Mouse (Mus musculus) thymus, adult 2 months (tissue): ENCODE results near the gene Tmem269.

Experiments used
- CTCF ChIP-seq: fragments of 200-500 bp; IDR thresholded peaks from 2 replicates; pipeline ENCODE4 v1.5.1; 2012; ENCODE audit warnings: mild to moderate bottlenecking, control low read depth, low read length, moderate library complexity, borderline replicate concordance; ENCODE audit not compliant: control insufficient read depth, poor library complexity, insufficient read depth; ENCODE audit errors: extremely low read depth
- POLR2A ChIP-seq: fragments of 200-500 bp; IDR thresholded peaks from 2 replicates; pipeline ENCODE4 v1.6.1; 2012; ENCODE audit warnings: mild to moderate bottlenecking, low read length, control low read depth, moderate library complexity; ENCODE audit not compliant: control insufficient read depth, poor library complexity, insufficient read depth; ENCODE audit errors: extremely low read depth

- TF ChIP-seq CTCF (no peak), POLR2A (no peak)
Measured at GRCm38 (mm10) chr4:119177702-119178101, 40.3 kb downstream of the Tmem269 start.
